Mouse (Mus musculus) neural tube, embryonic 13.5 days (tissue): ENCODE data around the gene Cdhr3. TPM values are rescaled to one million over a fixed set of nuclear protein-coding genes. Genes with fewer than 3 reads are reported as not detected.
"Not testable (repeated sequence)": the region's sequence is repeated elsewhere in the genome, so short reads cannot be mapped to it uniquely, and the experiment has no call there.

Experiments used
- ATAC-seq: fragments of 200-750 bp; cut with Nextera tagmentation; 2 replicates; pipeline ENCODE4 v1.8.0; 2017; ENCODE audit warnings: low read depth, mild to moderate bottlenecking, moderate TSS enrichment, moderate library complexity
- H3K27ac ChIP-seq: fragments of 300-500 bp; sonication (generic); replicated peaks from 2 replicates; pipeline ENCODE4 v1.5.1; 2015; ENCODE audit warnings: moderate library complexity, mild to moderate bottlenecking, inconsistent platforms
- H3K27me3 ChIP-seq: fragments of 300-500 bp; sonication (generic); 2 replicates; pipeline ENCODE4 v1.6.1; 2015; ENCODE audit warnings: mild to moderate bottlenecking, inconsistent platforms
- H3K36me3 ChIP-seq: fragments of 300-500 bp; sonication (generic); 2 replicates; pipeline ENCODE4 v1.6.1; 2015; ENCODE audit warnings: mild to moderate bottlenecking, inconsistent platforms
- H3K4me1 ChIP-seq: fragments of 300-500 bp; sonication (generic); replicated peaks from 2 replicates; pipeline ENCODE4 v1.6.1; 2015; ENCODE audit warnings: inconsistent platforms
- H3K4me2 ChIP-seq: fragments of 300-500 bp; sonication (generic); 2 replicates; pipeline ENCODE4 v1.6.1; 2015; ENCODE audit warnings: inconsistent platforms, mild to moderate bottlenecking, moderate library complexity
- H3K4me3 ChIP-seq: fragments of 300-500 bp; sonication (generic); 2 replicates; pipeline ENCODE4 v1.5.1; 2015; ENCODE audit warnings: mild to moderate bottlenecking, inconsistent platforms
- H3K9ac ChIP-seq: fragments of 300-500 bp; sonication (generic); 2 replicates; pipeline ENCODE4 v1.6.1; 2015; ENCODE audit warnings: moderate library complexity, mild to moderate bottlenecking, inconsistent platforms
- H3K9me3 ChIP-seq: fragments of 300-500 bp; sonication (generic); 2 replicates; pipeline ENCODE4 v1.6.1; 2016; ENCODE audit warnings: inconsistent platforms
- WGBS: fragments of 180-500 bp; shearing (Covaris S2); methylation state at CpG from one replicate; pipeline ENCODE4 v1.1.7; 2015; 5-methylcytosine and 5-hydroxymethylcytosine counted together
- polyA plus RNA-seq: library from polyadenylated mRNA; unstranded; fragments of >200 nt; fragmentation: Nextera tagmentation; extraction: Ambion mirVana; gene quantifications from 2 replicates; pipeline ENCODE4 v1.2.1, GENCODE M21; 2015

Cdhr3 gene
- polyA plus RNA-seq, 1 experiment from 2014 or later: 0.33 TPM

DNA sequence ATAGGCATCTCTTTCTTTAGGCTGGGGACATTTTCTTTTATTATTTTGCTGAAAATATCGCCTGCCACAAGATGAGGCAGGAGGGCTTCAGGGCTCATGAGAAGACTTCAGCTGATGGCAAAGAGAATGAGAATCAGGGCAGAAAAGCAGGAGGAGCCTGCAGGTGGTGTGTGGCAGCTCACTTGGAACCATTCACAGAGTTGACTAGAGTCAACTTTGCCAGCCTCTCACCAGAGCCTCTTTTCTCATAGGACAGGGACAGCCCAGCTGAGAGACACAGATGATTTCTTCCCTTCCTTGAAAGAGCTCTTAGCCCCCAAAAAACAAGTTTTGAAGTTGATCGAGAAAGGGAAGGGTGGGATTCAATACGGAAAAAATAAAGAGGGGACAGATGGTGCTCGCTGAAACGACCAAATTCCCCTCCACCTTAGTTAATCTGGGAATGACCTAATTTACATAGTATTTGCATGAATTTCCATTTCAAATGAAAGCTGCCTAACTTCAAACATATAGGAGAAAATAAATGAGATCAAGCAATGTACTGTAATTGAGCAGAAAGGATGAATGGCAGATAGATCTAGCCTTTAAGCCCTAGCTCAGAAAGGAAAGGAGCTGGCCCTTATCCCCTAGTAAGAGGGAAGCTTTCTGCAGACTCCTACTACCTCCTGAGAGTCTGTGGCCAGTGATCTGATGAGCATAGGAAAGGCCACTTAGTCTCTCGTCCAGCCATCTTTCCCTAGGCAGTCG, 78.5 kb downstream of the Cdhr3 start:
- H3K4me1 ChIP-seq: peaks cover 14% of the 10 kb centered on the region
- H3K27ac ChIP-seq: peak overlapping the region; percentile 54; the same call in 1 of the 2 replicates
- H3K27me3 ChIP-seq: no peaks in the 10 kb centered on the region
- no peaks in the 10 kb centered on the region for H3K9me3 ChIP-seq
- no peak overlapping the region for H3K9ac ChIP-seq
- no peaks in the 10 kb centered on the region for H3K36me3 ChIP-seq
- H3K4me2 ChIP-seq: no peak overlapping the region
- no peak overlapping the region for H3K4me3 ChIP-seq
- 37% methylated on average over 7 of the region's 7 CpGs for WGBS
- ATAC-seq: no peak

- H3K36me3 ChIP-seq: no peaks in the 10 kb centered on the region
- peaks cover 12% of the 10 kb centered on the region for H3K4me1 ChIP-seq
- H3K9me3 ChIP-seq: no peaks in the 10 kb centered on the region
- H3K4me2 ChIP-seq: no peak overlapping the region
- no peaks in the 10 kb centered on the region for H3K27me3 ChIP-seq
- H3K27ac ChIP-seq: no peak overlapping the region
- WGBS: 28% methylated on average over 3 of the region's 3 CpGs
- ATAC-seq: no peak
- no peak overlapping the region for H3K4me3 ChIP-seq
- H3K9ac ChIP-seq: no peak overlapping the region
Measured at GRCm38 (mm10) chr12:33010026-33010425, 82.6 kb downstream of the Cdhr3 start.

DNA sequence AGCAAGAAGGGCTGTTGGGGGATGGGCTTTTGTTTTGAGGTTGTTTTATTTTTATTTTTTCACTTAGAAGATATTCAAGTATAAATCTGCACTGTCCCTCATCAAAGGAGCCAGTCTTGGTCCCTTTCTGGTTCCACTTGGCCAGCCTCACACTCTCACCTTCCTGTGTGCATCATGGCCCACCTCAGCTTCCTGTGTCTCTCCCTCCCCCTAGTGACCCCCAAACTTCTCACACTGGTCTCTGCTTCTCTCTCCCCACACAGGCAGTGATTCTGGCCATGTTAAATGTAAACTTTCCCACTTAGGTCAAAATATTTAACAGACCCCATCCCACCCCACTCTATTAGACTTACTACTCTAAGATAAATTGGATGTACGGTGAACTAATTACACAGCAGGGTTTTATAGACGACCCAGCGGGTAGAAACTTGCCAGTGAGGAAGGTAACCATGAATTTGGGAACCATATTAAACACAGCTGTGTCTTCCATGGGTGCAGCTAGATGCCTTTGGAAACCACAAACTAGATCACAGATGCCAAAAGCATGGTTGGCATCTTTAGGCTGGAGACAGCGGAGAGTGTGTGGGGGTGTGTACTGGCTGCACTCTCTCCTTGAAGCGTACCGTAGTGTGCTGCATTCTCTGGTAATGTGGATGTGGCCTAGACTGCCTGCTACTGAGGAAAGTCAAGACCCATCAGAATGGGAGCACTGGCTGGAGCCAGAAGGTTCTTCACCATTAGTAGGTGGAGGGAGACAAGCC, 83.3 kb downstream of the Cdhr3 start:
- WGBS: 79% methylated on average over 6 of the region's 6 CpGs
- Histone ChIP-seq H3K4me1 (peaks cover 6% of the 10 kb centered on the region), H3K4me3 (no peak overlapping the region), H3K27ac (no peak overlapping the region), H3K36me3 (no peaks in the 10 kb centered on the region), H3K4me2 (no peak overlapping the region), H3K9me3 (no peaks in the 10 kb centered on the region), H3K9ac (no peak overlapping the region), H3K27me3 (no peaks in the 10 kb centered on the region)
- no peak for ATAC-seq

DNA sequence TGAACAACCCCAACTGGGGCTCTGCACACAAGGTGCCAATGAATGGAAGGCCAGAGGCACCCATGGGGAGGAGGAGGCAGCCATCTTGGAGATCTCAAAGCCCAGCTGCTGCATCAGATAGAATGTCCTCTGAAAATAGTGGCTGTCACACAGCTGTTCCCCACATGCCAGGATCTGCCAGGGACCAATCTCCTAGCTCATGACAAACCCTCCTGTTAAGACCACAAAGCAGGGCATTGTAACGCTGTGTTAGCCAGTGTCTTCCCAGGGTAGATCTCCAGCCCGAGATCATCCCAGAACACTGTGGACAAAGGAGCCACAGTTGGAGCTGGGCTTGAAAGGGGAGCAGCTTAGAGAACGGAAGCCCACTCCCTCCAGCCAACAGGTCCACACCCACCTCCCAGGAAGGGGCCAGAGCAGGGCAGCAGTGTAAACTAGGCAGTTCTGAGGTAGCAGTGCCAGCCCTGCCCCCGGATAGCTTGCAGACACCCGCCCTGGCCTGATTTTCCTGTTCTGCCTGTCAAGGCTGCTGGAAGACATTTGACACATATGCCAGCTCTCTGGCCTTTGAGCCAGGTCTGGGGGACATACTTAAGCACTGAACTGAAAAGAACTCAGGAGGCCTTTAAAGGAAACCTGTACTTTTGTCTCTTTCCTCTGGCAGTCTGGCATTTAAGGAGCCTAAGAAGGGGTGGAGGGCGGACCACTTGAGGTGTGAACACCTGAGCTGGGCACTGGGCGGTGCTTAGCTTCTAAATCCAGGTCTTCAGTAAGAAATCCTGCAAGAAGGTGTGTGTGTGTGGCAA, 84.2 kb downstream of the Cdhr3 start:
- H3K4me1 ChIP-seq: no peaks in the 10 kb centered on the region
- H3K27me3 ChIP-seq: no peaks in the 10 kb centered on the region
- H3K36me3 ChIP-seq: no peaks in the 10 kb centered on the region
- 59% methylated on average over 7 of the region's 7 CpGs for WGBS
- H3K9ac ChIP-seq: no peak overlapping the region
- H3K9me3 ChIP-seq: no peaks in the 10 kb centered on the region
- no peak overlapping the region for H3K4me2 ChIP-seq
- no peak overlapping the region for H3K4me3 ChIP-seq
- no peak for ATAC-seq
- no peak overlapping the region for H3K27ac ChIP-seq

- ATAC-seq: no peak
- Histone ChIP-seq H3K4me2 (no peak overlapping the region), H3K9me3 (no peaks in the 10 kb centered on the region), H3K27ac (no peak overlapping the region), H3K4me3 (no peak overlapping the region), H3K9ac (no peak overlapping the region), H3K27me3 (no peaks in the 10 kb centered on the region), H3K4me1 (no peaks in the 10 kb centered on the region), H3K36me3 (no peaks in the 10 kb centered on the region)
- WGBS: 93% methylated on average over 2 of the region's 2 CpGs
Measured at GRCm38 (mm10) chr12:33007176-33007575, 85.5 kb downstream of the Cdhr3 start.

GRCm38 (mm10) chr12:33005858-33006257, 86.8 kb downstream of the Cdhr3 start:
- H3K9me3 ChIP-seq: no peaks in the 10 kb centered on the region
- H3K4me2 ChIP-seq: no peak overlapping the region
- H3K36me3 ChIP-seq: no peaks in the 10 kb centered on the region
- no peaks in the 10 kb centered on the region for H3K27me3 ChIP-seq
- WGBS: 88% methylated on average over 5 of the region's 5 CpGs
- no peak overlapping the region for H3K9ac ChIP-seq
- no peak overlapping the region for H3K4me3 ChIP-seq
- no peak for ATAC-seq
- no peak overlapping the region for H3K27ac ChIP-seq
- no peaks in the 10 kb centered on the region for H3K4me1 ChIP-seq

DNA sequence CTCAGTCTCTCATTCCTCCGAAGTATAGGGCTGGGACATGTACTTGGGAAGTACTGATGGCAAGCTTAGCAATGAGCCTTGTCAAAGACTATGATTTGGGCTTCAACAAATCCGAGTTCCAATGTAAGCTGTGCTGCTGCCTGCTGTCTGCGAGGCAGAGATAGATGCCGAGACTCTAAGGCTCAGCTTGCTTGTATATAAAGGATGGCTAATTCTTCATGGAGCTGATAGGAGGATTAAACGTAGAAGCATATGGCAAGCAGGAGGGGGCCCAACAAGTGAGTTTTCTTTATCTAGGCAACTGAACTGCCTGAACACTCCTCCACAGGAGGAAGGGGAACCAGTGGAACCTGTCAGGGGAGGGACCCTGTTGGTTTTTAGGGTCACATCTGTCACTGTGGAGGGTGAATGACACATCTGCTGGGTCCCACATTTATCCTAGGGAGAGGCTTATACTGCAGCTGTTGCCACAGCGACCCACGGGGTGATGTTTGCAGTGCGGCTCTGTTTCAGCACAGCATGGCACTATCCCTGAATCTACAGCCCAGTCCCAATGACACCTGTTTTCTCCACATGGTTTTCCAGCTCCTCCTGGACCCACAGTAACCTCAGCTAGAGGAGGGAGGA, 89.2 kb downstream of the Cdhr3 start:
- no peaks in the 10 kb centered on the region for H3K9me3 ChIP-seq
- H3K4me2 ChIP-seq: no peak overlapping the region
- no peak overlapping the region for H3K9ac ChIP-seq
- no peak overlapping the region for H3K4me3 ChIP-seq
- 72% methylated on average over 8 of the region's 8 CpGs for WGBS
- no peaks in the 10 kb centered on the region for H3K36me3 ChIP-seq
- H3K27me3 ChIP-seq: no peaks in the 10 kb centered on the region
- H3K27ac ChIP-seq: no peak overlapping the region
- H3K4me1 ChIP-seq: 0 out of 2 replicates have a peak, but pooled peaks cover 5% of the 10 kb centered on the region
- ATAC-seq: no peak; the same call in 1 of the 2 replicates

- WGBS: 64% methylated on average over 4 of the region's 4 CpGs
- no peak overlapping the region for H3K4me2 ChIP-seq
- H3K36me3 ChIP-seq: no peaks in the 10 kb centered on the region
- H3K27me3 ChIP-seq: no peaks in the 10 kb centered on the region
- H3K9ac ChIP-seq: no peak overlapping the region
- no peak overlapping the region for H3K4me3 ChIP-seq
- no peaks in the 10 kb centered on the region for H3K9me3 ChIP-seq
- 0 out of 2 replicates have a peak, but pooled peaks cover 5% of the 10 kb centered on the region for H3K4me1 ChIP-seq
- ATAC-seq: no peak
- H3K27ac ChIP-seq: no peak overlapping the region
Measured at GRCm38 (mm10) chr12:33000402-33000801, 92.3 kb downstream of the Cdhr3 start.

DNA sequence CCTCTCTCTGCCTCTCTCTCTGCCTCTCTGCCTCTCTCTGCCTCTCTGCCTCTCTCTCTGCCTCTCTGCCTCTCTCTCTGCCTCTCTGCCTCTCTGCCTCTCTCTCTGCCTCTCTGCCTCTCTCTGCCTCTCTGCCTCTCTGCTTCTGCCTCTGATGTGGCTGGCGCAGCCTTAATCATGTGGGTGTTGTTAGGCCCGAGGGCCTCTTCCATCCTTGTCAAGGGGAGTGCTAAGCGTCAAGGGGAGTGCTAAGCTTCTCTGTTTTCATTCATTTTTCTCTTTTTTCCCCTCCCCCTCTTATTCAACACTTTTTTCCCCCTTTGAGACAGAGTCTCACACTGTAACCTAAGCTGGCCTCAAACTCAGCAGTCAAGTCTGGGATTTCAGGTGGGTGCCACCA, 92.9 kb downstream of the Cdhr3 start:
- H3K27me3 ChIP-seq, H3K9ac ChIP-seq, H3K4me2 ChIP-seq, H3K4me3 ChIP-seq, H3K9me3 ChIP-seq, H3K4me1 ChIP-seq, H3K36me3 ChIP-seq, H3K27ac ChIP-seq, ATAC-seq: not testable (repeated sequence)
- WGBS: 32% methylated on average over 3 of the region's 3 CpGs

GRCm38 (mm10) chr12:32998766-32999165, 93.9 kb downstream of the Cdhr3 start:
- Histone ChIP-seq H3K27ac (no peak overlapping the region), H3K4me3 (no peak overlapping the region), H3K9ac (no peak overlapping the region), H3K27me3 (no peaks in the 10 kb centered on the region), H3K4me1 (0 out of 2 replicates have a peak, but pooled peaks cover 5% of the 10 kb centered on the region), H3K4me2 (no peak overlapping the region), H3K9me3 (no peaks in the 10 kb centered on the region), H3K36me3 (no peaks in the 10 kb centered on the region)
- 58% methylated on average over 2 of the region's 5 CpGs for WGBS
- ATAC-seq: no peak

DNA sequence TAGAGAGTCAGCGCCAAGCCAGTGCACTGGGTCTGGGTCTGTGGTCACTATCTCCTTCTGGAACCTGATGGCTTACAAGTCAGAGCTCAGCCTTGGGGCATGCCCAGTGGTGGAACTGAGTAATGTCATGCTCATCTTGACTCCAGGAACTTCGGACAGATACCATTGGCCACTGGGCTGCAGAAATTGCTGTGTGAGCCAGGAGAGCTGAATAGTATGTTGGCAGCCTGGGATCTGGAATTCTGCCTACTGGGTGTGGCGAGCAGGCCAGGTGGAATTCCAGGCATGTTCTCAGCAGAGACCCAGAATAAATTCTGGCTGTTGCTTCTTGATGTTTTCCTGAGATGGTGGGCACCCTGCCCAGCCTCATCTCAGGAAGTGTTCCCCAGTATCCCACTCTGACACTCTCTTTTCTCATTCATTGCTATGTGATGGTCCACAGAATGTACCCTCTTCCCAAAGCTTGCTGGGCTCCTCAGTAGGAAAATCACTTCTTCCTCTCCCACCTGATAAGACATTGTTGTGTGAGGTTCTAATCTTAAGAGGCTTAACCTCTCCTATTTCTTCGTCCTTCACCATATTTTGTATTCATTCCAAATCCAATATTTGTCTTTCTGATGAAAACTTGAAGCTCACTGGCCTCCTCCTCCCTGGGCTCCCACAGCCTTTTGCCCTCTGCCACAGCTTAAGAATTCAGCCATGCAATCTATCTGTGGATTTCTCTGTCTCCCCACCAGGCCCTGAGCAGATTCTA, 97.4 kb downstream of the Cdhr3 start:
- Histone ChIP-seq H3K4me3 (no peak overlapping the region), H3K4me2 (no peak overlapping the region), H3K27me3 (no peaks in the 10 kb centered on the region), H3K9ac (no peak overlapping the region), H3K36me3 (no peaks in the 10 kb centered on the region), H3K9me3 (no peaks in the 10 kb centered on the region), H3K4me1 (0 out of 2 replicates have a peak, but pooled peaks cover 1% of the 10 kb centered on the region), H3K27ac (no peak overlapping the region)
- WGBS: 84% methylated on average over 4 of the region's 4 CpGs
- no peak for ATAC-seq
